In the genomic region with DNA sequence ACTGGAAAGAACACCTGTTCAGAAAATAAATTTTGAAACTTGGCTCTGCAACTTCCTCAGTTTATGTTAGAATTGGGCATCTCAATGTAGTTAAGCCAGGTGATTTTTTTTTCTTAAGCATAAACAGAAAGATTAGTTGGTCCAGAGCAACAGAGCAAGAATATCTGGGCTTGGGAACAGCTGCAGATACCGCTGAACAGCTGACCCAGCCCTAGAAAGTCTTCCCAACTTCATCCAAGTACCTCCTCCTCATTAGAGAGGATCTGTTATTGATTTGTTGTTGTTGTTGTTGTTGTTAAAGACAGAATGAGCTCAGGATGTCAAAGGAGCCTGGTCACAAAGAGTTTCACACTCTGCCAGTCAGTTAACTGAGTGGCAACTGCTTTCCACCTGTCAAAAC, we compare ENCODE assay signal across 10 mouse cellular contexts. TPM values are rescaled to one million over a fixed set of nuclear protein-coding genes. Genes with fewer than 3 reads are reported as not detected.
ATAC-seq and TF ChIP-seq lines count a peak whose summit lies in the region.
"Had no signal": no experiment of that assay in that cellular context is flagged by ENCODE, and none has a peak within 500 bp of the region (broad histone marks: within the 10 kb centered on the region; RNA-seq: fewer than 3 reads in every experiment).

No protein-coding gene starts in this region.

- TF ChIP-seq POLR2A in myocyte (IDR thresholded peaks at IDR 0.05; ENCODE audit: insufficient read length, low read depth): no peak

- H3K79me2 ChIP-seq in myocyte (ENCODE audit: control insufficient read depth, insufficient read depth): no peaks in the 10 kb centered on the region

- H3K4me3 ChIP-seq in myocyte: no peak overlapping the region
- no peak overlapping the region for H3K4me3 ChIP-seq in forebrain, embryonic 13.5 days

- no peaks in the 10 kb centered on the region for H3K27me3 ChIP-seq in myocyte (ENCODE audit: control insufficient read depth, insufficient read depth, insufficient read length)
- H3K27me3 ChIP-seq in forebrain, embryonic 13.5 days: no peaks in the 10 kb centered on the region
- H3K27me3 ChIP-seq: CH12.LX, Patski had no signal

- no peak overlapping the region for H3K9ac ChIP-seq in forebrain, embryonic 13.5 days

- no peak overlapping the region for H3K27ac ChIP-seq in forebrain, embryonic 13.5 days

- 77% methylated on average over 1 of the region's 1 CpGs for WGBS in forebrain, embryonic 13.5 days

- H3K4me2 ChIP-seq in myocyte (ENCODE audit: low read depth): no peak overlapping the region
- H3K4me2 ChIP-seq in forebrain, embryonic 13.5 days: no peak overlapping the region

- ATAC-seq in forebrain, embryonic 13.5 days: no peak
- ATAC-seq: activated CD4-positive, CD25-positive, alpha-beta regulatory T cell, adult 4 months; CD4-positive, CD25-positive, alpha-beta regulatory T cell, adult 4 months; Patski had no signal

- H3K9me3 ChIP-seq in forebrain, embryonic 13.5 days (replicated peaks): no peaks in the 10 kb centered on the region
- H3K9me3 ChIP-seq: G1E had no signal

- no peaks in the 10 kb centered on the region for H3K36me3 ChIP-seq in myocyte (ENCODE audit: control insufficient read depth, insufficient read depth)
- H3K36me3 ChIP-seq in forebrain, embryonic 13.5 days (ENCODE audit: poor library complexity, severe bottlenecking): no peaks in the 10 kb centered on the region
- H3K36me3 ChIP-seq: G1E had no signal

- H3ac ChIP-seq in myocyte (ENCODE audit: control insufficient read depth, insufficient read length): no peak overlapping the region

- H3K4me1 ChIP-seq in forebrain, embryonic 13.5 days: no peaks in the 10 kb centered on the region

TF ChIP-seq in myocyte, 11 proteins besides CTCF, POLR2A, EP300 and RAD21:
- TF ChIP-seq MYOD1 (IDR thresholded peaks at IDR 0.05; ENCODE audit: control insufficient read depth in 1 of 3, insufficient read length in 2 of 3, low read depth in 2 of 3) (peak in 2 of 3 experiments; percentile 21 to 51), POLR2AphosphoS2 (IDR thresholded peaks at IDR 0.05; ENCODE audit: insufficient read length, low read depth) (no peak), TCF3 (IDR thresholded peaks at IDR 0.05; ENCODE audit: insufficient read length, low read depth) (no peak), REST (IDR thresholded peaks at IDR 0.05; ENCODE audit: insufficient read depth, insufficient read length) (no peak), TCF12 (IDR thresholded peaks at IDR 0.05; ENCODE audit: insufficient read depth, poor library complexity, severe bottlenecking) (no peak), MAX (IDR thresholded peaks at IDR 0.05; ENCODE audit: low read depth) (no peak), E2F4 (IDR thresholded peaks at IDR 0.05; ENCODE audit: insufficient read depth) (no peak), SRF (IDR thresholded peaks at IDR 0.05; ENCODE audit: control insufficient read depth, insufficient read length, low read depth) (no peak), CEBPB (IDR thresholded peaks at IDR 0.05; ENCODE audit: insufficient read depth, poor library complexity, severe bottlenecking) (no peak), MYOG (IDR thresholded peaks at IDR 0.05; ENCODE audit: control insufficient read depth in 1 of 3, insufficient read depth in 1 of 3, insufficient read length in 2 of 3, low read depth in 2 of 3) (peak in 1 of 3 experiments; percentile 65), USF1 (IDR thresholded peaks at IDR 0.05; ENCODE audit: low read depth) (no peak)

RNA-seq across cellular contexts. Expression of a gene that starts 31.1 kb away (rescaled TPM):
- 0.19 TPM for polyA plus RNA-seq in myocyte (2012; fragmentation: generic; extraction: Trizol)
- not detected in 2 replicates for polyA plus RNA-seq in forebrain, embryonic 13.5 days (2015; fragmentation: Nextera tagmentation; extraction: Ambion mirVana)
- polyA plus RNA-seq: adrenal gland, adult 2 months; C2C12; cerebellum, adult 2 months; G1E had no signal

RNA-seq across cellular contexts. Expression of a gene that starts 58.8 kb away (rescaled TPM):
- polyA plus RNA-seq in myocyte (2012; fragmentation: generic; extraction: Trizol): not detected
- polyA plus RNA-seq in forebrain, embryonic 13.5 days (2015; fragmentation: Nextera tagmentation; extraction: Ambion mirVana): 0.26 and 0.37 TPM in 2 replicates
- polyA plus RNA-seq: activated CD4-positive, CD25-positive, alpha-beta regulatory T cell, adult 4 months; adrenal gland, adult 2 months; C2C12; CD4-positive, CD25-positive, alpha-beta regulatory T cell, adult 4 months; cerebellum, adult 2 months; G1E had no signal
